Mouse (Mus musculus) cortical plate, adult 2 months (tissue): ENCODE measurements around the gene Ren1.

Source experiments
- CTCF ChIP-seq: fragments of 200-500 bp; IDR thresholded peaks from 2 replicates; pipeline ENCODE4 v1.5.1; 2011; ENCODE audit warnings: mild to moderate bottlenecking, control low read depth, low read length; ENCODE audit not compliant: insufficient read depth; ENCODE audit errors: extremely low read depth
- POLR2A ChIP-seq: fragments of 200-500 bp; IDR thresholded peaks from 2 replicates; pipeline ENCODE4 v1.6.1; 2011; ENCODE audit warnings: mild to moderate bottlenecking, low read length, control low read depth; ENCODE audit not compliant: insufficient read depth; ENCODE audit errors: extremely low read depth

- no peak for TF ChIP-seq CTCF
- no peak for TF ChIP-seq POLR2A
Observed at GRCm38 (mm10) chr1:133323333-133323732, 27.0 kb upstream of the Ren1 start.
